Mouse (Mus musculus) lung, postnatal 0 days (tissue): ENCODE measurements around the gene Igsf3. TPM values are rescaled to one million over a fixed set of nuclear protein-coding genes. Genes with fewer than 3 reads are reported as not detected.

Source experiments
- ATAC-seq: fragments of 200-750 bp; cut with Nextera tagmentation; 2 replicates; pipeline ENCODE4 v1.8.0; 2017; ENCODE audit warnings: moderate library complexity
- DNase-seq: peaks from one replicate; pipeline ENCODE4 v3.0.0-alpha.2; 2016; ENCODE audit warnings: low spot score
- H3K27ac ChIP-seq: fragments of 300-500 bp; sonication (generic); 2 replicates; pipeline ENCODE4 v1.5.1; 2014; ENCODE audit warnings: antibody characterized with exemption, mild to moderate bottlenecking, low read length, mixed read lengths
- H3K27me3 ChIP-seq: fragments of 300-500 bp; sonication (generic); replicated peaks from 2 replicates; pipeline ENCODE4 v1.6.1; 2014; ENCODE audit warnings: low read length, mixed read lengths; ENCODE audit not compliant: insufficient read depth
- H3K36me3 ChIP-seq: fragments of 300-500 bp; sonication (generic); 2 replicates; pipeline ENCODE4 v1.6.1; 2014; ENCODE audit warnings: low read length, mixed read lengths; ENCODE audit not compliant: insufficient read depth
- H3K4me1 ChIP-seq: fragments of 300-500 bp; sonication (generic); 2 replicates; pipeline ENCODE4 v1.6.1; 2014; ENCODE audit warnings: antibody characterized with exemption, low read depth, low read length, mixed read lengths; ENCODE audit not compliant: insufficient read depth
- H3K4me2 ChIP-seq: fragments of 300-500 bp; sonication (generic); replicated peaks from 2 replicates; pipeline ENCODE4 v1.6.1; 2014; ENCODE audit warnings: low read depth, mild to moderate bottlenecking, low read length, moderate library complexity, mixed read lengths
- H3K4me3 ChIP-seq: fragments of 300-500 bp; sonication (generic); 2 replicates; pipeline ENCODE4 v1.5.1; 2014; ENCODE audit warnings: low read depth, low read length
- H3K9ac ChIP-seq: fragments of 300-500 bp; sonication (generic); replicated peaks from 2 replicates; pipeline ENCODE4 v1.6.1; 2014; ENCODE audit warnings: low read depth, mild to moderate bottlenecking
- H3K9me3 ChIP-seq: fragments of 300-500 bp; sonication (generic); 2 replicates; pipeline ENCODE4 v1.6.1; 2016; ENCODE audit warnings: low read length, mixed read lengths
- CTCF ChIP-seq: IDR thresholded peaks from 2 replicates; pipeline ENCODE4 v1.5.1; 2016; ENCODE audit warnings: antibody characterized with exemption, mild to moderate bottlenecking
- EP300 ChIP-seq: IDR thresholded peaks from 2 replicates; pipeline ENCODE4 v1.6.1; 2016; ENCODE audit warnings: antibody characterized with exemption, mild to moderate bottlenecking, control low read depth
- WGBS: fragments of 180-500 bp; shearing (Covaris S2); extraction: QIAGEN DNeasy Blood & Tissue Kit; methylation state at CpG from one replicate; pipeline ENCODE4 v1.1.7; 2014; 5-methylcytosine and 5-hydroxymethylcytosine counted together
- polyA plus RNA-seq: library from polyadenylated mRNA; unstranded; fragments of >200 nt; fragmentation: Nextera tagmentation; extraction: Ambion mirVana; gene quantifications from 2 replicates; pipeline ENCODE4 v1.2.1, GENCODE M21; 2015

The Igsf3 gene
- polyA plus RNA-seq, 1 experiment from 2014 or later = 16.9 TPM

- TF ChIP-seq CTCF (no peak), EP300 (no peak)
- WGBS = 89% methylated on average over 3 of the region's 3 CpGs
Observed at GRCm38 (mm10) chr3:101448765-101449164, 71.9 kb downstream of the Igsf3 start.

DNA sequence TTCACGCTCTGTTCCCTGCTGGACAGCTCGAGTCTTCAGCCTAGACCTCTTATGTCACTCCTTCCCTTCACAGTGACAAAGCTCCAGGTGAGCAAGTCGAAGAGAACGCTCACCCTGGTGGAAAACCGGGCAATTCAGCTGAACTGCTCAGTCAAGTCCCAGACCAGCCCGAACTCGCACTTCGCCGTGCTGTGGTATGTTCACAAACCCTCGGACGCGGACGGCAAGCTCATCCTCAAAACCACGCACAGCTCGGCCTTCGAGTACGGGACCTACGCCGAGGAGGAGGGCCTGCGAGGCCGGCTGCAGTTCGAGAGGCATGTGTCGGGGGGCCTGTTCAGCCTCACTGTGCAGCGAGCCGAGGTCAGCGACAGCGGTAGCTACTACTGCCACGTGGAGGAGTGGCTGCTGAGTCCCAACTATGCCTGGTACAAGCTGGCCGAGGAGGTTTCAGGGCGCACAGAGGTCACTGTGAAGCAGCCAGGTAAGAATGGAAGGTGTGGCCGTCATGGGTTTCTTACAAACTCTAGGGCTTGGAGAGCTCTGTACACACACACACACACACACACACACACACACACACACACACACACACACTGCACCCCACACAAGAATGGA, 74.0 kb downstream of the Igsf3 start:
- no peaks in the 10 kb centered on the region for H3K36me3 ChIP-seq
- DNase-seq = peak; percentile 35
- H3K9ac ChIP-seq = no peak overlapping the region

More at GRCm38 (mm10) chr3:101448765-101449164, 71.9 kb downstream of the Igsf3 start:
- Histone ChIP-seq H3K36me3 (no peaks in the 10 kb centered on the region), H3K27me3 (no peaks in the 10 kb centered on the region), H3K4me1 (peaks cover 4% of the 10 kb centered on the region; the same call in 1 of the 2 replicates), H3K4me3 (no peak overlapping the region), H3K4me2 (no peak overlapping the region), H3K9ac (no peak overlapping the region), H3K27ac (no peak overlapping the region), H3K9me3 (no peaks in the 10 kb centered on the region)
- no peak for DNase-seq
- no peak for ATAC-seq

GRCm38 (mm10) chr3:101460618-101461017, 83.7 kb downstream of the Igsf3 start:
- H3K9me3 ChIP-seq = no peaks in the 10 kb centered on the region; the same call in 1 of the 2 replicates
- H3K4me1 ChIP-seq = no peaks in the 10 kb centered on the region
- H3K9ac ChIP-seq = no peak overlapping the region
- no peak overlapping the region for H3K4me2 ChIP-seq
- peaks cover 6% of the 10 kb centered on the region for H3K36me3 ChIP-seq
- TF ChIP-seq CTCF (no peak), EP300 (no peak)
- H3K27ac ChIP-seq = no peak overlapping the region
- 68% methylated on average over 7 of the region's 7 CpGs for WGBS
- no peak for DNase-seq
- H3K27me3 ChIP-seq = no peaks in the 10 kb centered on the region
- ATAC-seq = no peak
- H3K4me3 ChIP-seq = no peak overlapping the region

More for the DNA sequence above, 74.0 kb downstream of the Igsf3 start:
- ATAC-seq = peak; percentile 76
- H3K27me3 ChIP-seq = no peaks in the 10 kb centered on the region
- H3K27ac ChIP-seq = no peak overlapping the region
- H3K4me3 ChIP-seq = no peak overlapping the region
- TF ChIP-seq CTCF = no peak
- TF ChIP-seq EP300 = no peak
- WGBS = 76% methylated on average over 29 of the region's 31 CpGs
- no peaks in the 10 kb centered on the region for H3K4me1 ChIP-seq
- H3K9me3 ChIP-seq = no peaks in the 10 kb centered on the region
- no peak overlapping the region for H3K4me2 ChIP-seq

DNA sequence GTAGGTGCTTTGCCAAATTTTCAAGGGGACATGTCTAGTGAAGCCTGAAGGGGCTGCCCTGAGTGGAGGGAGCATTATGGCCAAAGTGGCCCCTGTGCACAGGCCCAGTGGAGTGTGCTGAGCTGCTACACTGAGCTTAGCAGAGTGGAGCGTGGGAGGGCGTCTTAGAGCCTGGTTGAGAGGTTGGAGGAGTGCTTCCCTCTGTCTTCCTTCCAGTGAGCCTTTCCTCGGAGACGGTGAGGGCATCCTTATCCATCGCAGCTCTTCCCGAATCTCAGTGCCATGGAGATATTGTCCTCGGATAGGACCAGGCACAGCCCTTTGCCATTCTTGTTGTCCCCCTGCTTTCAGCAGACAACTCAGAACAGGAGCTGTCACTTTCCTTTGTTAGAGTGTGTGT, 84.2 kb downstream of the Igsf3 start:
- Histone ChIP-seq H3K36me3 (peaks cover 6% of the 10 kb centered on the region), H3K4me1 (no peaks in the 10 kb centered on the region), H3K9me3 (no peaks in the 10 kb centered on the region; the same call in 1 of the 2 replicates), H3K4me2 (no peak overlapping the region), H3K4me3 (no peak overlapping the region), H3K9ac (no peak overlapping the region), H3K27me3 (no peaks in the 10 kb centered on the region), H3K27ac (no peak overlapping the region)
- no peak for ATAC-seq
- WGBS = 90% methylated on average over 7 of the region's 7 CpGs
- DNase-seq = no peak
- TF ChIP-seq CTCF = no peak
- TF ChIP-seq EP300 = no peak

GRCm38 (mm10) chr3:101461816-101462215, 84.9 kb downstream of the Igsf3 start:
- Histone ChIP-seq H3K27ac (no peak overlapping the region), H3K4me2 (no peak overlapping the region), H3K4me1 (no peaks in the 10 kb centered on the region), H3K4me3 (no peak overlapping the region), H3K36me3 (peaks cover 6% of the 10 kb centered on the region), H3K9ac (no peak overlapping the region), H3K9me3 (no peaks in the 10 kb centered on the region; the same call in 1 of the 2 replicates), H3K27me3 (no peaks in the 10 kb centered on the region)
- ATAC-seq = no peak
- TF ChIP-seq EP300 = no peak
- no peak for TF ChIP-seq CTCF
- WGBS = 61% methylated on average over 8 of the region's 8 CpGs
- no peak for DNase-seq

DNA sequence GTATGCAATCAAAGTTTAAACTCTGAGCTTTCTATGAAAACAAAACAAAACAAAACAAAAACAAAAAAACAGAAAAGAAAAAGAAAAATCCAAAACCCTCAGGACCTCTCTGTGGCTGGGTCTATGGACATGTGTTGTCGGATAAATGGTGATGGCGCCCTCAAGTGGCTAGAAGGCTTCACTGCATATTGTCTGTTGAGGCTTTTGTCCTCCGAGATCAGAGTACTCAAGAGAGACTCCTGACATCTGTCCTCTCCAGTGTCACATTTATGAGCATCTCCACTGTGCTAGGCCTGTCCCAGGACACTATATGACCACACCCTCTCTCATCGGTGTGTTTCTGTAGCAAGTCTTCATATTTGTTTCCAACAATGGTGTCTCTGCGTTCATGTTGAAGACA, 85.4 kb downstream of the Igsf3 start:
- H3K4me3 ChIP-seq = no peak overlapping the region
- ATAC-seq = no peak
- no peak overlapping the region for H3K9ac ChIP-seq
- no peak overlapping the region for H3K4me2 ChIP-seq
- H3K27ac ChIP-seq = no peak overlapping the region
- no peaks in the 10 kb centered on the region for H3K4me1 ChIP-seq
- WGBS = 28% methylated on average over 5 of the region's 5 CpGs
- H3K9me3 ChIP-seq = no peaks in the 10 kb centered on the region; the same call in 1 of the 2 replicates
- peak; percentile 73 for DNase-seq
- peaks cover 6% of the 10 kb centered on the region for H3K36me3 ChIP-seq
- TF ChIP-seq CTCF (peak; percentile 91), EP300 (no peak)
- no peaks in the 10 kb centered on the region for H3K27me3 ChIP-seq
